Mouse (Mus musculus) lung, embryonic 16.5 days (tissue): ENCODE measurements around the gene Fut4. TPM values are rescaled to one million over a fixed set of nuclear protein-coding genes. Genes with fewer than 3 reads are reported as not detected.

Experiments used
- ATAC-seq: fragments of 200-750 bp; cut with Nextera tagmentation; 2 replicates; pipeline ENCODE4 v1.8.0; 2017; ENCODE audit warnings: low read depth, mild to moderate bottlenecking, moderate library complexity
- H3K27ac ChIP-seq: fragments of 300-500 bp; sonication (generic); 2 replicates; pipeline ENCODE4 v1.5.1; 2014; ENCODE audit warnings: mild to moderate bottlenecking, control low read depth, low read length
- H3K27me3 ChIP-seq: fragments of 300-500 bp; sonication (generic); 2 replicates; pipeline ENCODE4 v1.6.1; 2014; ENCODE audit warnings: low read depth, low read length, mixed read lengths; ENCODE audit not compliant: control insufficient read depth, insufficient read depth
- H3K36me3 ChIP-seq: fragments of 300-500 bp; sonication (generic); 2 replicates; pipeline ENCODE4 v1.6.1; 2014; ENCODE audit warnings: low read length; ENCODE audit not compliant: control insufficient read depth, insufficient read depth
- H3K4me1 ChIP-seq: fragments of 300-500 bp; sonication (generic); replicated peaks from 2 replicates; pipeline ENCODE4 v1.6.1; 2014; ENCODE audit warnings: low read length, mixed read lengths; ENCODE audit not compliant: control insufficient read depth, insufficient read depth
- H3K4me2 ChIP-seq: fragments of 300-500 bp; sonication (generic); 2 replicates; pipeline ENCODE4 v1.6.1; 2014; ENCODE audit warnings: low read depth, low read length, control low read depth
- H3K4me3 ChIP-seq: fragments of 300-500 bp; sonication (generic); 2 replicates; pipeline ENCODE4 v1.5.1; 2014; ENCODE audit warnings: mild to moderate bottlenecking, low read length, control low read depth
- H3K9ac ChIP-seq: fragments of 300-500 bp; sonication (generic); 2 replicates; pipeline ENCODE4 v1.6.1; 2014; ENCODE audit warnings: low read length, control low read depth
- H3K9me3 ChIP-seq: fragments of 300-500 bp; sonication (generic); 2 replicates; pipeline ENCODE4 v1.6.1; 2016; ENCODE audit warnings: low read length; ENCODE audit not compliant: control insufficient read depth
- WGBS: fragments of 180-500 bp; shearing (Covaris S2); extraction: QIAGEN DNeasy Blood & Tissue Kit; methylation state at CpG from one replicate; pipeline ENCODE4 v1.1.7; 2014; 5-methylcytosine and 5-hydroxymethylcytosine counted together
- polyA plus RNA-seq: library from polyadenylated mRNA; unstranded; fragments of >200 nt; fragmentation: Nextera tagmentation; extraction: Ambion mirVana; gene quantifications from 2 replicates; pipeline ENCODE4 v1.2.1, GENCODE M21; 2015

The Fut4 gene
- 2.5 and 3.2 TPM in 2 replicates for polyA plus RNA-seq

GRCm38 (mm10) chr9:14752001-14752522 is at the start of gene Fut4:
Fut4 (minus strand) TSS chr9:14752393.
- ATAC-seq, result peak; percentile 87
- H3K27ac ChIP-seq, result no peak within 1 kb of the TSS

GRCm38 (mm10) chr9:14787356-14787755 is 35.2 kb upstream of the Fut4 start:
- H3K27me3 ChIP-seq, result no peaks in the 10 kb centered on the region
- H3K9ac ChIP-seq, result no peak overlapping the region
- ATAC-seq, result no peak
- 83% methylated on average over 6 of the region's 6 CpGs for WGBS
- peaks cover 8% of the 10 kb centered on the region; the same call in 1 of the 2 replicates for H3K4me1 ChIP-seq
- H3K36me3 ChIP-seq, result peaks cover 17% of the 10 kb centered on the region; the same call in 1 of the 2 replicates
- no peak overlapping the region for H3K4me3 ChIP-seq
- H3K4me2 ChIP-seq, result no peak overlapping the region
- H3K27ac ChIP-seq, result no peak overlapping the region
- H3K9me3 ChIP-seq, result no peaks in the 10 kb centered on the region

More at GRCm38 (mm10) chr9:14752001-14752522, at the start of gene Fut4:
- H3K36me3 ChIP-seq, result no peaks in the 10 kb centered on the region
- peak within 1 kb of the TSS; percentile 97 for H3K4me2 ChIP-seq
- H3K9ac ChIP-seq, result peak within 1 kb of the TSS; percentile 72
- H3K4me1 ChIP-seq, result peaks cover 8% of the 10 kb centered on the region
- peak within 1 kb of the TSS; percentile 60 for H3K4me3 ChIP-seq
- no peaks in the 10 kb centered on the region for H3K9me3 ChIP-seq
- peaks cover 3% of the 10 kb centered on the region; the same call in 1 of the 2 replicates for H3K27me3 ChIP-seq
- under 1% methylated on average over 28 of the region's 28 CpGs for WGBS

- under 1% methylated on average over 62 of the region's 62 CpGs for WGBS
- Histone ChIP-seq H3K9me3 (no peaks in the 10 kb centered on the region), H3K4me2 (peak within 1 kb of the TSS; percentile 92), H3K27ac (peak within 1 kb of the TSS; percentile 95), H3K4me3 (peak within 1 kb of the TSS; percentile 74), H3K4me1 (peaks cover 8% of the 10 kb centered on the region; the same call in 1 of the 2 replicates), H3K27me3 (no peaks in the 10 kb centered on the region), H3K36me3 (peaks cover 16% of the 10 kb centered on the region), H3K9ac (peak within 1 kb of the TSS; percentile 83)
- peak; percentile 99 for ATAC-seq
Measured at GRCm38 (mm10) chr9:14784039-14785002, 32.1 kb upstream of the Fut4 start, which contains the start of the genes Mre11a and Ankrd49. Mre11a (plus strand) TSS chr9:14784654. Ankrd49 (minus strand) TSS chr9:14784856.

- Histone ChIP-seq H3K4me2 (no peak overlapping the region), H3K4me1 (no peaks in the 10 kb centered on the region), H3K27ac (no peak overlapping the region), H3K27me3 (no peaks in the 10 kb centered on the region), H3K9ac (no peak overlapping the region), H3K36me3 (peaks cover 13% of the 10 kb centered on the region), H3K4me3 (no peak overlapping the region), H3K9me3 (no peaks in the 10 kb centered on the region)
- no peak for ATAC-seq
- WGBS, result 40% methylated on average over 13 of the region's 13 CpGs
Measured at GRCm38 (mm10) chr9:14778341-14778740, 26.1 kb upstream of the Fut4 start.

GRCm38 (mm10) chr9:14773813-14774212 is 21.6 kb upstream of the Fut4 start:
- no peak for ATAC-seq
- 31% methylated on average over 2 of the region's 2 CpGs for WGBS
- no peak overlapping the region for H3K4me3 ChIP-seq

GRCm38 (mm10) chr9:14772074-14772473 is 19.9 kb upstream of the Fut4 start:
- no peaks in the 10 kb centered on the region for H3K36me3 ChIP-seq
- no peak for ATAC-seq
- no peak overlapping the region for H3K4me3 ChIP-seq
- H3K27ac ChIP-seq, result no peak overlapping the region
- peaks cover 12% of the 10 kb centered on the region for H3K27me3 ChIP-seq
- no peaks in the 10 kb centered on the region for H3K9me3 ChIP-seq
- no peaks in the 10 kb centered on the region for H3K4me1 ChIP-seq
- 85% methylated on average over 2 of the region's 2 CpGs for WGBS
- no peak overlapping the region for H3K4me2 ChIP-seq
- no peak overlapping the region for H3K9ac ChIP-seq

More at GRCm38 (mm10) chr9:14773813-14774212, 21.6 kb upstream of the Fut4 start:
- no peak overlapping the region for H3K27ac ChIP-seq
- no peak overlapping the region for H3K9ac ChIP-seq
- H3K9me3 ChIP-seq, result no peaks in the 10 kb centered on the region
- no peaks in the 10 kb centered on the region for H3K36me3 ChIP-seq
- no peaks in the 10 kb centered on the region for H3K4me1 ChIP-seq
- H3K4me2 ChIP-seq, result no peak overlapping the region
- peaks cover 11% of the 10 kb centered on the region for H3K27me3 ChIP-seq

- H3K4me2 ChIP-seq, result peak within 1 kb of the TSS; percentile 7; the same call in 1 of the 2 replicates
- no peak within 1 kb of the TSS for H3K4me3 ChIP-seq
- H3K27ac ChIP-seq, result no peak within 1 kb of the TSS
- no peak for ATAC-seq
- peak within 1 kb of the TSS; percentile 20; the same call in 1 of the 2 replicates for H3K9ac ChIP-seq
- WGBS, result 16% methylated on average over 23 of the region's 23 CpGs
- no peaks in the 10 kb centered on the region for H3K9me3 ChIP-seq
- H3K4me1 ChIP-seq, result no peaks in the 10 kb centered on the region
- H3K27me3 ChIP-seq, result peaks cover 12% of the 10 kb centered on the region
- no peaks in the 10 kb centered on the region for H3K36me3 ChIP-seq
Measured at GRCm38 (mm10) chr9:14770803-14771471, 18.7 kb upstream of the Fut4 start, which contains the start of gene 1700012B09Rik. 1700012B09Rik (minus strand) TSS chr9:14771030.

GRCm38 (mm10) chr9:14769811-14770210 is 17.6 kb upstream of the Fut4 start:
- no peak overlapping the region for H3K4me3 ChIP-seq
- ATAC-seq, result no peak
- no peak overlapping the region for H3K27ac ChIP-seq
- H3K9ac ChIP-seq, result no peak overlapping the region
- WGBS, result 40% methylated on average over 5 of the region's 6 CpGs
- H3K27me3 ChIP-seq, result peaks cover 12% of the 10 kb centered on the region
- no peaks in the 10 kb centered on the region for H3K4me1 ChIP-seq
- H3K4me2 ChIP-seq, result no peak overlapping the region
- H3K36me3 ChIP-seq, result no peaks in the 10 kb centered on the region
- H3K9me3 ChIP-seq, result no peaks in the 10 kb centered on the region
